ENCODE assay signal across 1 mouse cellular context in the genomic region with DNA sequence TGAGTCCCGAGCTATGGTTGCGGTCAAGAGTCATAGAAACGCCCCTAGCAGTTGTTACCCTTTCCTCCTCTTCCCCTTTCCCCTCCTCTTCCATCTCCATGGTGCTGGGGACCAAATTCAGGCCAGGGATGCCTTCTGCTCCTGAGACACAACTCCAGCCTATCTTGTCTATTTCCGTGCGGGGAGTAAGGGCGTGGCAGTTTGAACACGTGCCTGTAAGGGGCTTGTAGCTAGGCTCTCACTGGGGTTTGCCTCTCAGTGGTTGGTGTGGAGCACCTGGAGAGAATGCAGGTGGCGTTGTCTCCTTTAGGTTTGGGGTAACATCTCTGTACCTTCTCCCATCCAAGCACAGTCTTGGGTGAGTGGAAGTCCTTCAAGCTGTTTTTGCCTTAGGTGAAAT.
TF ChIP-seq lines count a peak whose summit lies in the region.

No protein-coding gene starts in this region.

TF ChIP-seq in MEL, 35 proteins besides CTCF, POLR2A, EP300 and RAD21 (continued from another document):
- TF ChIP-seq MXI1 (IDR thresholded peaks at IDR 0.05; ENCODE audit: low read depth, low read length) (peak; percentile 71), MEF2A (IDR thresholded peaks at IDR 0.05; ENCODE audit: extremely low read depth, insufficient replicate concordance, low read depth, low read length, poor library complexity, severe bottlenecking) (no peak), POLR2AphosphoS5 (IDR thresholded peaks at IDR 0.05; ENCODE audit: borderline replicate concordance, low read depth, low read length) (no peak), SIN3A (IDR thresholded peaks at IDR 0.05; ENCODE audit: low read length) (no peak), MYC (IDR thresholded peaks at IDR 0.05; ENCODE audit: low read depth, low read length) (peak; percentile 61; the same call in 1 of the 2 replicates), BHLHE40 (IDR thresholded peaks at IDR 0.05; ENCODE audit: borderline replicate concordance, low read depth, low read length) (peak; percentile 77), USF2 (IDR thresholded peaks at IDR 0.05; ENCODE audit: borderline replicate concordance in 1 of 2, insufficient read depth in 1 of 2, low read depth in 1 of 2, low read length in 2 of 2) (no peak), NRF1 (IDR thresholded peaks at IDR 0.05; ENCODE audit: insufficient read depth, low read depth, low read length, poor library complexity, severe bottlenecking) (no peak), KAT2A (conservative IDR thresholded peaks at IDR 0.05; ENCODE audit: low read depth, low read length) (no peak), TCF12 (IDR thresholded peaks at IDR 0.05; ENCODE audit: low read depth, low read length) (no peak), MAZ (IDR thresholded peaks at IDR 0.05; ENCODE audit: low read depth, low read length) (no peak), MAX (IDR thresholded peaks at IDR 0.05; ENCODE audit: low read length) (peak; percentile 55; the same call in 1 of the 2 replicates)
